Mouse (Mus musculus): ENCODE results near the gene Slc25a3.
A peak's percentile ranks its signal among the peaks of the same experiment; 100 is the strongest.

The Slc25a3 gene

DNA sequence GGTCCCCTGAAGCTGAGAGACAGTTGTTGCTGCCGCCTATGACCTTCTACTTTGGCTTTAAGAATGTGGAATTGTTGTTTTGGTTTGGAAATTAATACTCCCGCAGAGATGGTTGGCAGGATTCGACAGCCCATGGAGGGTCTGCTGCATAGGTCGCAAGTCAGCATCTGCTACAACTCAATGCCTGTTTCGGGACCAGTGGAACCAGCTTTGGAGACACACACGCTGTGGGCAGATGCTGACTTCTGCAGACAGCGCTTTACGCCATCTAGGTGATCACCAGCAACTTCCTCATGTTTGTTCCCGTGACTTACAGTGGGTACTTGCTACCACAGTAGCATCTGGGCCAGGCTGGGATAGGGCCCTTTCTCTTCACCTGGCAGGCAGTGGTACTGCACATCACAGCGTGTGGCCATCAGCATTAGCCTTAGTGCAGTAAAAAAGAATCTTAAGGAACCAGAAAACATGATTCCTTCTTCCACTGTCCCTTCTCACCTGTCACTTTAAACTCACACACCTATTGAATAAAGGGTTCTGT, 18.9 kb upstream of the Slc25a3 start:
- no peak for DNase-seq (ENCODE audit: low spot score)

DNA sequence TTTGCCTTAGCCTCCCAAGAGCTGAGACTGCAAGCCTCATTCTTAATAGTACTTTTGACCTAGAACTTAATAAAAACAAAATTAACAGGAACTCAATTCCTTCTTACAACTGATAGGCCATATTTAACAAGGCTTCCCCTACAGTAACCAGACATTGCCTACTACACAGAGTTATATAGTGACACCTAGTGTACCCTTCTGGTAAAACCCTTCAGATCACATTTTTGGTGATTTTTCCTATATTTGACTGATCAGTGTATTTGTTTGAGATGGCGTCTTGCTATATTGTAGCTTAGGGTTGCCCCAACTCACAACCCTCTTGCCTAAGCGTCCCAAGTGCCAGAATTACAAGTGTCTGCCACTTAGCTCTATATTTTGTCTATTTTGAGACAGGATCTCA, 17.7 kb upstream of the Slc25a3 start:
- DNase-seq (ENCODE audit: low spot score), result peak; percentile 57

GRCm38 (mm10) chr10:91139148-91139766, 15.4 kb upstream of the Slc25a3 start:
- DNase-seq (ENCODE audit: low spot score), result no peak

- no peak for DNase-seq (ENCODE audit: low spot score)
Observed at GRCm38 (mm10) chr10:91138317-91138716, 14.5 kb upstream of the Slc25a3 start.

DNA sequence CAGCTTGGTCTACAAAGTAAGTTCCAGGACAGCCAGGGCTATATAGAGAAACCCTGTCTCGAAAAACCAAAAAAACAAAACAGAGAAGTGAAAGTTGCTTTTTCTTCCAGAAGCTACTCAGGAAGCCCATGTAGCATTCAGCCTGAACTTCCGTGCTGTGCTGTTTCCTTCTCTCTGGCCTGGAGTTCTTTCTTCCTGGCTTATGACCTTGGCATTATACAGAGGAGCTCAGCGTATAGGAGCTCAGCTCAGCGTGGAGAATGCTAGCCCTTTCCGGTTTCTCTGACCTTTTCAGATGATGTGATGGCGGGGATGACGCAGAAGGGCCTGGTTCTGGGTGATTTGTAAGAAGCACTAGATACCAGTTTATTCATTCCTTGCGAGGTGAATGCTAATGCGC, 13.5 kb upstream of the Slc25a3 start:
- no peak for DNase-seq (ENCODE audit: low spot score)

DNA sequence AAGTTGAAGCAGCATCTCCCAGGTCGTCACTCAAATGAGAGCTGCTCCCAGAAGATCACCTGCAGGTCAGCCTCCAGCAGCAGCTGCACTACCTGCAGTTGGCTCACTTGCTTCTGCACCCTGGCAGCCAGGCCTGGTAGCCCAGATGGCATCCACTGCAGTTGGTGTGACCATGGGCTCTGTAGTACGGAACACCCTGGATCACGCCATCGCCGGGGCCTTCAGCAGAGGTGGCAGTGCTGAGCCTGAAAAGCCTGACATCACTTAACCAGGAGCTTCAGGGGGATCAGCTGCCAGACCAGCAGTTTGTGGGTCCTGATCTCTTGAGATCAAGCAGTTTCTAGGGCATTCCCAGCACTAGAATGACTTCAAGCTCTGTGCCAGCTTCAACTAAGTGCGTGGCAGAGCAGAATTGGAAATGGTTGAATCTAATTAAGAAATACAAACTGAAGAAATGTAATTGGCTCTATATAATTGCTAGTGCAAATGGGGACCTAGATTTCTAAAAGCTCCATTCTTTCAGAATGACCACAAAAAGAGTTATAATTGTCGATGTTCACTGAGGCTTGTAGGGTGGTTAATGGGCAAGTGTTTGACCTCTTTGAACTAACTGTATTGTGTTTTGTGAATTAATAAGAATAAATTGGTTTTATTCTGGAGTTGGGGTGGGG, 11.6 kb upstream of the Slc25a3 start:
- no peak for DNase-seq (ENCODE audit: low spot score)

DNA sequence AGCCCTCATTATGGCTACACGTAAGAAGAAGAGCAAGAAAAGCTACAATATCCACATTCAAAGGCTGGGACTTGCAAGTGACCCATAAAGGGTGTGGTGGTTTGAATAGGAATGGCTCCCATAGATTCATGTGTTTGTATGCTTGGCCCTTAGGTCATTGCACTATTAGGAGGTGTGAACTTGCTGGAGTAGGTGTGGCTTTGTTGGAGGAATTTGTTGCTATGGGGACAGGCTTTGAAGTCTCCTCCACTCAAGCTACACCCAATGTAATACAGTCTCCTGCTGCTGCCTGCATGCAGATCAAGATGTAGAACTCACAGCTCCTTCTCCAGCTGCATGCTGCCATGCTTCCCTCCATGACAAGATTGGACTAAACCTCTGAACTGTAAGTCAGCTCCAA, 7.7 kb upstream of the Slc25a3 start:
- no peak for DNase-seq (ENCODE audit: low spot score)

GRCm38 (mm10) chr10:91130792-91131191, 6.9 kb upstream of the Slc25a3 start:
- no peak for DNase-seq (ENCODE audit: low spot score)

GRCm38 (mm10) chr10:91128551-91129160, 4.8 kb upstream of the Slc25a3 start:
- DNase-seq (ENCODE audit: low spot score), result no peak

- no peak for DNase-seq (ENCODE audit: low spot score)
Observed at GRCm38 (mm10) chr10:91127395-91127794, 3.5 kb upstream of the Slc25a3 start.

- DNase-seq (ENCODE audit: low spot score), result no peak
Observed at GRCm38 (mm10) chr10:91126618-91127355, 2.9 kb upstream of the Slc25a3 start.

DNA sequence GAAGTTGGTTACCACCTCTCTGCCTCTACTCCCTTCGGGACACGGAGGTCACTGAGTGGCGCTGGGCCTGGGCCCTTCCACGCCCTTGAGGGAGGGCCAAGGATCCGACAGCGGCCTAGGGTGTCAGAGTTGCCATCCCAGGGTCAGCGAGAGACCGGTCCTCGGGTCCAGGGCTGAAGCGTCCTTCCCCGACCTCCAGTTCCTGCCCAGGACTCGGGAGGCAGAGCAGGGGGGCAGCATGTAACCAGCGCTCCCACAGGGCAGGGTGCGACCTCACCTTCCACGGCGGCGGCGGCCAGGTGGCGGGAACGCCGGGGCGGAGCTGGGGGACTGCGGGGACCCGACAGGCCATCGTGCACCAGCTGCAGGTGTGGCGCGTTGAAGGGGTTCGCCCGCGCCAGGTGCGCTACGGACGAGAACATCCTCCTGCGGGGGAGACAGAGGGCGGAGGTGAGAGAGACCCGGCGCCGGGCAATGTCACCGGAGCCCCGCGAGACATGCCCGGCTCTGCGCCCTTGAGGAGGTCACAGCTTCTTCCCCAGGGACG, 505 bp downstream of the Slc25a3 start:
- peak; percentile 44 for DNase-seq (ENCODE audit: low spot score)

GRCm38 (mm10) chr10:91122646-91123045, 1.2 kb downstream of the Slc25a3 start:
- no peak for DNase-seq (ENCODE audit: low spot score)

DNA sequence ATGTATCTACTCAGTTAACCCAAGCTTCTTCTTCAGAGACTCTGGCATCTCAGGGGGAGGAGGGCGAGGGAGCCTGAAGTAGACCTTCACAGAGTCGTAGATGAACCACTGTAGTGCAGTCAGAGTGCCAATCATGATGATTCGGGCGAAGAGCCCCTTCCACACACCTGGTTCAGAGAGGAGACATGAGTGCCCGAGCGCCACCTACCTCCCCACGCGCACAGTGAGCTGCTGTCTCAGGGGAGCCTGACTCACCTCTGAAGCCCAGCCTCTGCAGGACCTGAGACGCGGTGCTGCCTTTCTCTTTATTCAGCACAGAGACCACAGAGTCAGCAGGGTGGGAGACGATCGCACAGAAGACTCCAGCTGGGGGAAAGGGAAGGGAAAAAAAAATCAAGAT, 6.9 kb downstream of the Slc25a3 start:
- no peak for DNase-seq (ENCODE audit: low spot score)

- DNase-seq (ENCODE audit: low spot score), result no peak
Observed at GRCm38 (mm10) chr10:91109841-91110240, 14.0 kb downstream of the Slc25a3 start.

DNA sequence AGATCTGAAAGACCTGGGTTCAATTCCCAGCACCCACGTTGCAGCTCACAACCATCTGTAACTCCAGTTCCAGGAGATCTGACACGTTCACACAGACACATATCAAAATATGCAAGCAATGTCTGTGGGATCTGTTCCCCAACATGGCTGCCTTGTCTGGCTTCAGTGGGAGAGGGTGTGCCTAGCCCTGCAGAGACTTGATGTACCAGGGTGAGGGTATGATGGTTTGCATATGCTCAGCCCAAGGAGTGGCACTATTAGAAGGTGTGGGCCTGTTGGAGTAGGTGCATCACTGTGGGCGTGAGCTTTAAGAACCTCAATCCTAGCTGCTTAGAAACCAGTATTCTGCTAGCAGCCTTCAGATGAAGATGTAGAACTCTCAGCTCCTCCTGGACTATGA, 17.9 kb downstream of the Slc25a3 start:
- no peak for DNase-seq (ENCODE audit: low spot score)

GRCm38 (mm10) chr10:91102799-91103590, 20.9 kb downstream of the Slc25a3 start:
- no peak for DNase-seq (ENCODE audit: low spot score)

DNA sequence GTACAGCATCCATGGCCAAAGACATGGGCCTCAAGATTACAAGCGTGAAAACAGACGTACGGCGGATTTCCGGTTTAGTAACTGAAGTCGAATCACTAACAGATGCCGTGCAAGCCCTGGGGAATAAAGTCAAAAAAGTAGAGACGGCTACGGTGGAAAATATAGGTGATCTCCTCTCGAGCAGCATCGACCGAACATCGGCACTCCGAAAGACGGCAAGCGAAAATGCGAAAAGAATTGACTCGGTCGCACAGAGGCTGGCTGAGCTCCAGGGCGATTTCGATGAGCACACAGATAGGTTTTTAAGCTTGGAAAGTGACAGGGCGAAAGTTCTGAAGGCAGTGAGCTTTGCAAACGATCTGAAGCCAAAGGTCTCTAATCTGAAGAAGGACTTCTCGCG, 21.9 kb downstream of the Slc25a3 start:
- no peak for DNase-seq (ENCODE audit: low spot score)

- DNase-seq (ENCODE audit: low spot score), result no peak
Observed at GRCm38 (mm10) chr10:91100101-91100500, 23.8 kb downstream of the Slc25a3 start.

DNA sequence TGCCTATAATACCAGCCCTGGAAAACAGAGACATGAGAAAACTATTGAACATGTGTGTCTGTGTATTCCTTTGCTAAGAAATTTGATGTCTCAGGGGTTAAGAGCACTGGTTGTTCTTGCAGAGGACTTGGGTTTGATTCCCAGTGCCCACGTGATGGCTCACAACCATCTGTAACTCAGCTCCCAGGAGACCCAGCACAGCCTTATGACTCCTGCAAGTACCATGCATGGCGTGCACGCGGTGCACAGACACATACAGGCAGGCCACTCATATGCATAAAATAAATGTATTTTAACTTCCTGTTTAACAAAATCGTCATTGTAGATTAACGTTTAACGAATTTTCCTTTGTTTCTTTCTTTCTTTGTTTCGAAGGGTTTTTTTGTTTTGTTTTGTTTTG, 25.8 kb downstream of the Slc25a3 start:
- no peak for DNase-seq (ENCODE audit: low spot score)
